Mouse (Mus musculus): ENCODE data around the gene Ccdc38. TPM values are rescaled to one million over a fixed set of nuclear protein-coding genes. Genes with fewer than 3 reads are reported as not detected.
"Not testable (repeated sequence)": the region's sequence is repeated elsewhere in the genome, so short reads cannot be mapped to it uniquely, and the experiment has no call there.

Gene Ccdc38
- total RNA-seq, 2 experiments from 2014 or later = not detected

- no peak for DNase-seq
These were observed 9.4 kb downstream of the Ccdc38 start for GRCm38 (mm10) chr10:93549821-93550220.

- DNase-seq = no peak
These were observed 12.2 kb downstream of the Ccdc38 start for GRCm38 (mm10) chr10:93552596-93552995.

GRCm38 (mm10) chr10:93557971-93558370 is 17.5 kb downstream of the Ccdc38 start:
- not testable (repeated sequence) for DNase-seq

GRCm38 (mm10) chr10:93559786-93560185 is 19.4 kb downstream of the Ccdc38 start:
- DNase-seq = no peak

- DNase-seq = no peak
These were observed 24.2 kb downstream of the Ccdc38 start for GRCm38 (mm10) chr10:93564518-93565090.

- DNase-seq = no peak
These were observed 26.6 kb downstream of the Ccdc38 start for GRCm38 (mm10) chr10:93567066-93567465.

GRCm38 (mm10) chr10:93567841-93568566 is 27.6 kb downstream of the Ccdc38 start:
- DNase-seq = no peak

- DNase-seq = no peak
These were observed 28.2 kb downstream of the Ccdc38 start for GRCm38 (mm10) chr10:93568671-93569070.

GRCm38 (mm10) chr10:93572209-93572608 is 31.8 kb downstream of the Ccdc38 start:
- no peak for DNase-seq

GRCm38 (mm10) chr10:93574966-93575365 is 34.5 kb downstream of the Ccdc38 start:
- no peak for DNase-seq

- DNase-seq = no peak
These were observed 35.5 kb downstream of the Ccdc38 start for GRCm38 (mm10) chr10:93575960-93576359.

GRCm38 (mm10) chr10:93577271-93577886 is 36.9 kb downstream of the Ccdc38 start:
- peak; percentile 53 to 61 for DNase-seq

GRCm38 (mm10) chr10:93588796-93589195 is 48.4 kb downstream of the Ccdc38 start:
- DNase-seq = no peak

GRCm38 (mm10) chr10:93589281-93589848 is 48.9 kb downstream of the Ccdc38 start, which contains the start of gene Snrpf:
Snrpf (minus strand) TSS chr10:93589706.
- peak; percentile 91 to 93 for DNase-seq

- DNase-seq = no peak
These were observed 52.0 kb downstream of the Ccdc38 start for GRCm38 (mm10) chr10:93592456-93592855.

- DNase-seq = peak; percentile 83 to 84
These were observed 53.6 kb downstream of the Ccdc38 start for GRCm38 (mm10) chr10:93594022-93594482.

- DNase-seq = no peak
These were observed 55.4 kb downstream of the Ccdc38 start for GRCm38 (mm10) chr10:93595831-93596230.

- no peak for DNase-seq
These were observed 56.2 kb downstream of the Ccdc38 start for GRCm38 (mm10) chr10:93596641-93597040.

- no peak for DNase-seq
These were observed 61.9 kb downstream of the Ccdc38 start for GRCm38 (mm10) chr10:93602309-93602708.

- no peak for DNase-seq
These were observed 62.8 kb downstream of the Ccdc38 start for GRCm38 (mm10) chr10:93603256-93603655.

GRCm38 (mm10) chr10:93606326-93606725 is 65.9 kb downstream of the Ccdc38 start:
- no peak for DNase-seq

GRCm38 (mm10) chr10:93608051-93608450 is 67.6 kb downstream of the Ccdc38 start:
- DNase-seq = no peak

GRCm38 (mm10) chr10:93609236-93609635 is 68.8 kb downstream of the Ccdc38 start:
- DNase-seq = no peak

Data from layer of hippocampus, postnatal 36 days (tissue).